Mouse (Mus musculus) forebrain, embryonic 11.5 days (tissue): ENCODE results near the gene Dgki. TPM values are rescaled to one million over a fixed set of nuclear protein-coding genes. Genes with fewer than 3 reads are reported as not detected.

Experiments
- ATAC-seq: fragments of 200-750 bp; cut with Nextera tagmentation; replicated peaks from 2 replicates; pipeline ENCODE4 v1.8.0; 2017; ENCODE audit warnings: moderate TSS enrichment; ENCODE audit not compliant: low FRiP score
- DNase-seq: peaks from one replicate; pipeline ENCODE4 v3.0.0-alpha.2; 2017; ENCODE audit warnings: low spot score
- H3K27ac ChIP-seq: fragments of 300-500 bp; sonication (generic); 2 replicates; pipeline ENCODE4 v1.5.1; 2014; ENCODE audit warnings: low read depth, low read length
- H3K27me3 ChIP-seq: fragments of 300-500 bp; sonication (generic); 2 replicates; pipeline ENCODE4 v1.6.1; 2014; ENCODE audit warnings: mild to moderate bottlenecking, low read length, mixed read lengths; ENCODE audit not compliant: control insufficient read depth, insufficient read depth
- H3K36me3 ChIP-seq: fragments of 300-500 bp; sonication (generic); 2 replicates; pipeline ENCODE4 v1.6.1; 2014; ENCODE audit warnings: mild to moderate bottlenecking, low read length, moderate library complexity, mixed read lengths; ENCODE audit not compliant: control insufficient read depth, insufficient read depth
- H3K4me1 ChIP-seq: fragments of 300-500 bp; sonication (generic); replicated peaks from 2 replicates; pipeline ENCODE4 v1.6.1; 2014; ENCODE audit warnings: low read length, mixed read lengths; ENCODE audit not compliant: control insufficient read depth, insufficient read depth
- H3K4me2 ChIP-seq: fragments of 300-500 bp; sonication (generic); 2 replicates; pipeline ENCODE4 v1.6.1; 2014; ENCODE audit warnings: low read depth, mild to moderate bottlenecking, low read length, moderate library complexity, mixed read lengths; ENCODE audit not compliant: severe bottlenecking
- H3K4me3 ChIP-seq: fragments of 300-500 bp; sonication (generic); 2 replicates; pipeline ENCODE4 v1.5.1; 2014; ENCODE audit warnings: low read depth, low read length
- H3K9ac ChIP-seq: fragments of 300-500 bp; sonication (generic); 2 replicates; pipeline ENCODE4 v1.6.1; 2014; ENCODE audit warnings: low read length
- H3K9me3 ChIP-seq: fragments of 300-500 bp; sonication (generic); 2 replicates; pipeline ENCODE4 v1.6.1; 2016; ENCODE audit warnings: low read length, mixed read lengths; ENCODE audit not compliant: control insufficient read depth
- WGBS: fragments of 180-500 bp; shearing (Covaris S2); extraction: QIAGEN DNeasy Blood & Tissue Kit; methylation state at CpG from one replicate; pipeline ENCODE4 v1.1.7; 2014; 5-methylcytosine and 5-hydroxymethylcytosine counted together
- polyA plus RNA-seq: library from polyadenylated mRNA; unstranded; fragments of >200 nt; fragmentation: Nextera tagmentation; extraction: Ambion mirVana; gene quantifications from 2 replicates; pipeline ENCODE4 v1.2.1, GENCODE M21; 2014

Gene Dgki
- polyA plus RNA-seq, 1 experiment from 2014 or later: 2.8 TPM

- WGBS: 29% methylated on average over 7 of the region's 7 CpGs
- Histone ChIP-seq H3K4me1 (peaks cover 2% of the 10 kb centered on the region; the same call in 1 of the 2 replicates), H3K27me3 (no peaks in the 10 kb centered on the region), H3K9ac (no peak overlapping the region; the same call in 1 of the 2 replicates), H3K4me3 (no peak overlapping the region), H3K36me3 (no peaks in the 10 kb centered on the region), H3K27ac (no peak overlapping the region), H3K9me3 (no peaks in the 10 kb centered on the region), H3K4me2 (no peak overlapping the region)
- DNase-seq: no peak
- no peak for ATAC-seq
Observed at GRCm38 (mm10) chr6:37328671-37329070, 28.7 kb upstream of the Dgki start.

- no peak for ATAC-seq
- Histone ChIP-seq H3K9ac (no peak overlapping the region), H3K4me3 (no peak overlapping the region), H3K27me3 (no peaks in the 10 kb centered on the region), H3K9me3 (no peaks in the 10 kb centered on the region), H3K27ac (no peak overlapping the region), H3K4me2 (no peak overlapping the region), H3K4me1 (peaks cover 2% of the 10 kb centered on the region; the same call in 1 of the 2 replicates), H3K36me3 (no peaks in the 10 kb centered on the region)
- 52% methylated on average over 6 of the region's 6 CpGs for WGBS
- no peak for DNase-seq
Observed at GRCm38 (mm10) chr6:37327519-37327918, 27.5 kb upstream of the Dgki start.

GRCm38 (mm10) chr6:37326603-37326955 is 26.6 kb upstream of the Dgki start:
- no peak for ATAC-seq
- Histone ChIP-seq H3K4me1 (peaks cover 2% of the 10 kb centered on the region; the same call in 1 of the 2 replicates), H3K9me3 (no peaks in the 10 kb centered on the region), H3K27me3 (no peaks in the 10 kb centered on the region), H3K36me3 (no peaks in the 10 kb centered on the region), H3K4me2 (no peak overlapping the region), H3K27ac (no peak overlapping the region), H3K9ac (no peak overlapping the region), H3K4me3 (no peak overlapping the region)
- no peak for DNase-seq
- WGBS: 67% methylated on average over 8 of the region's 8 CpGs

- no peak for ATAC-seq
- Histone ChIP-seq H3K4me1 (peaks cover 2% of the 10 kb centered on the region; the same call in 1 of the 2 replicates), H3K9me3 (no peaks in the 10 kb centered on the region), H3K9ac (no peak overlapping the region), H3K36me3 (no peaks in the 10 kb centered on the region), H3K27ac (no peak overlapping the region), H3K27me3 (no peaks in the 10 kb centered on the region), H3K4me3 (no peak overlapping the region), H3K4me2 (no peak overlapping the region)
- WGBS: 93% methylated on average over 9 of the region's 9 CpGs
- DNase-seq: no peak
Observed at GRCm38 (mm10) chr6:37325906-37326602, 26.1 kb upstream of the Dgki start.

- Histone ChIP-seq H3K4me1 (peaks cover 2% of the 10 kb centered on the region; the same call in 1 of the 2 replicates), H3K27ac (no peak overlapping the region), H3K9me3 (no peaks in the 10 kb centered on the region), H3K36me3 (no peaks in the 10 kb centered on the region), H3K4me2 (no peak overlapping the region), H3K9ac (no peak overlapping the region), H3K4me3 (no peak overlapping the region), H3K27me3 (no peaks in the 10 kb centered on the region)
- DNase-seq: no peak
- 82% methylated on average over 3 of the region's 3 CpGs for WGBS
- no peak for ATAC-seq
Observed at GRCm38 (mm10) chr6:37325076-37325475, 25.1 kb upstream of the Dgki start.

- Histone ChIP-seq H3K4me1 (no peaks in the 10 kb centered on the region), H3K9ac (no peak overlapping the region), H3K4me3 (no peak overlapping the region), H3K27ac (no peak overlapping the region), H3K27me3 (no peaks in the 10 kb centered on the region), H3K36me3 (no peaks in the 10 kb centered on the region), H3K9me3 (no peaks in the 10 kb centered on the region), H3K4me2 (no peak overlapping the region)
- 91% methylated on average over 7 of the region's 7 CpGs for WGBS
- DNase-seq (no peak), ATAC-seq (no peak)
Observed at GRCm38 (mm10) chr6:37322641-37323040, 22.7 kb upstream of the Dgki start.

- ATAC-seq (no peak), DNase-seq (no peak)
- Histone ChIP-seq H3K9me3 (no peaks in the 10 kb centered on the region), H3K27ac (no peak overlapping the region), H3K4me3 (no peak overlapping the region), H3K27me3 (no peaks in the 10 kb centered on the region), H3K9ac (no peak overlapping the region), H3K4me1 (no peaks in the 10 kb centered on the region), H3K4me2 (no peak overlapping the region), H3K36me3 (no peaks in the 10 kb centered on the region)
- 91% methylated on average over 9 of the region's 9 CpGs for WGBS
Observed at GRCm38 (mm10) chr6:37322088-37322487, 22.1 kb upstream of the Dgki start.

GRCm38 (mm10) chr6:37317904-37318303 is 17.9 kb upstream of the Dgki start:
- H3K9me3 ChIP-seq: no peaks in the 10 kb centered on the region
- H3K9ac ChIP-seq: no peak overlapping the region
- no peaks in the 10 kb centered on the region for H3K27me3 ChIP-seq
- no peak overlapping the region for H3K4me2 ChIP-seq
- whole genome bisulfite sequencing: 84% methylated on average over 5 of the region's 5 CpGs
- DNase-seq (no peak), ATAC-seq (no peak)
- H3K4me3 ChIP-seq: no peak overlapping the region
- no peak overlapping the region for H3K27ac ChIP-seq
- H3K36me3 ChIP-seq: no peaks in the 10 kb centered on the region
- H3K4me1 ChIP-seq: no peaks in the 10 kb centered on the region

- Histone ChIP-seq H3K36me3 (no peaks in the 10 kb centered on the region), H3K4me1 (no peaks in the 10 kb centered on the region), H3K9me3 (no peaks in the 10 kb centered on the region), H3K9ac (no peak overlapping the region), H3K27me3 (no peaks in the 10 kb centered on the region), H3K4me3 (no peak overlapping the region), H3K27ac (no peak overlapping the region), H3K4me2 (no peak overlapping the region)
- no peak for DNase-seq
- ATAC-seq: no peak
Observed at GRCm38 (mm10) chr6:37315440-37315839, 15.5 kb upstream of the Dgki start.
